Mouse (Mus musculus): Measurements from ENCODE around the gene Serpinb9g. TPM values are rescaled to one million over a fixed set of nuclear protein-coding genes. Genes with fewer than 3 reads are reported as not detected.
"Not testable (repeated sequence)": the region's sequence is repeated elsewhere in the genome, so short reads cannot be mapped to it uniquely, and the experiment has no call there.

The Serpinb9g gene
- not detected in 2 replicates for polyA plus RNA-seq (2015; fragmentation: Nextera tagmentation; extraction: Ambion mirVana)

- H3K4me3 ChIP-seq; ATAC-seq (ENCODE audit: low read depth); H3K36me3 ChIP-seq; H3K27me3 ChIP-seq; H3K9ac ChIP-seq; H3K4me1 ChIP-seq (replicated peaks); H3K27ac ChIP-seq (replicated peaks); H3K4me2 ChIP-seq: not testable (repeated sequence)
- 85% methylated on average over 4 of the region's 4 CpGs for WGBS
- H3K9me3 ChIP-seq: peaks cover 15% of the 10 kb centered on the region; the same call in 1 of the 2 replicates
Measured at GRCm38 (mm10) chr13:33484490-33484889, at the start of gene Serpinb9g. TSS of gene Serpinb9g (plus strand) at chr13:33484790.

GRCm38 (mm10) chr13:33483872-33484271 is 718 bp upstream of the Serpinb9g start:
- H3K27me3 ChIP-seq; H3K27ac ChIP-seq (replicated peaks); H3K4me3 ChIP-seq; H3K4me1 ChIP-seq (replicated peaks); H3K36me3 ChIP-seq; ATAC-seq (ENCODE audit: low read depth); H3K4me2 ChIP-seq; H3K9ac ChIP-seq: not testable (repeated sequence)
- WGBS: 79% methylated on average over 3 of the region's 3 CpGs
- peaks cover 15% of the 10 kb centered on the region; the same call in 1 of the 2 replicates for H3K9me3 ChIP-seq

GRCm38 (mm10) chr13:33524629-33525028 is 40.0 kb downstream of the Serpinb9g start:
- Histone ChIP-seq H3K36me3 (no peaks in the 10 kb centered on the region), H3K27ac (replicated peaks) (no peak overlapping the region), H3K4me2 (no peak overlapping the region), H3K27me3 (no peaks in the 10 kb centered on the region), H3K4me1 (replicated peaks) (no peaks in the 10 kb centered on the region), H3K9me3 (peaks cover 27% of the 10 kb centered on the region), H3K4me3 (no peak overlapping the region), H3K9ac (no peak overlapping the region)
- ATAC-seq (ENCODE audit: low read depth): no peak

GRCm38 (mm10) chr13:33532814-33533213 is 48.2 kb downstream of the Serpinb9g start:
- ATAC-seq (ENCODE audit: low read depth): no peak
- no peaks in the 10 kb centered on the region for H3K9me3 ChIP-seq
- no peak overlapping the region for H3K4me2 ChIP-seq
- no peak overlapping the region for H3K4me3 ChIP-seq
- H3K27me3 ChIP-seq: no peaks in the 10 kb centered on the region
- no peaks in the 10 kb centered on the region for H3K4me1 ChIP-seq (replicated peaks)
- no peak overlapping the region for H3K27ac ChIP-seq (replicated peaks)
- no peaks in the 10 kb centered on the region for H3K36me3 ChIP-seq
- H3K9ac ChIP-seq: no peak overlapping the region

Other genes with a start within 250 kb of the Serpinb9g start
- not detected in 2 replicates for gene Serpinb9e, start 235.2 kb upstream of the Serpinb9g start, polyA plus RNA-seq (2015; fragmentation: Nextera tagmentation; extraction: Ambion mirVana)
- gene Serpinb9f, start 160.7 kb upstream of the Serpinb9g start, polyA plus RNA-seq (2015; fragmentation: Nextera tagmentation; extraction: Ambion mirVana): not detected in 2 replicates
- not detected in 2 replicates for gene Gm11397, start 89.0 kb upstream of the Serpinb9g start, polyA plus RNA-seq (2015; fragmentation: Nextera tagmentation; extraction: Ambion mirVana)
- gene Serpinb6d, start 176.6 kb downstream of the Serpinb9g start, polyA plus RNA-seq (2015; fragmentation: Nextera tagmentation; extraction: Ambion mirVana): not detected in 2 replicates

Measured in neural tube, embryonic 13.5 days (tissue).